Mouse (Mus musculus) bone marrow macrophage, adult 2 months (primary cell): ENCODE measurements around the gene Apod. TPM values are rescaled to one million over a fixed set of nuclear protein-coding genes. Genes with fewer than 3 reads are reported as not detected.
"Not testable (repeated sequence)": the region's sequence is repeated elsewhere in the genome, so short reads cannot be mapped to it uniquely, and the experiment has no call there.

Experiments
- H3K27ac ChIP-seq: 2 replicates; pipeline ENCODE4 v1.5.1; 2012; ENCODE audit warnings: low read depth, low read length; ENCODE audit not compliant: insufficient read depth
- H3K4me1 ChIP-seq: 2 replicates; pipeline ENCODE4 v1.6.1; 2012; ENCODE audit warnings: low read length; ENCODE audit not compliant: control insufficient read depth, insufficient read depth
- H3K4me3 ChIP-seq: 2 replicates; pipeline ENCODE4 v1.5.1; 2012; ENCODE audit warnings: mild to moderate bottlenecking, low read length, moderate library complexity; ENCODE audit not compliant: insufficient read depth
- CTCF ChIP-seq: IDR thresholded peaks from 2 replicates; pipeline ENCODE4 v1.5.1; 2012; ENCODE audit warnings: low read depth, mild to moderate bottlenecking, low read length, moderate library complexity
- POLR2A ChIP-seq: IDR thresholded peaks from 2 replicates; pipeline ENCODE4 v1.6.1; 2012; ENCODE audit warnings: mild to moderate bottlenecking, low read depth, low read length, borderline replicate concordance
- polyA plus RNA-seq: library from polyadenylated mRNA; stranded (reverse); fragments of >200 nt; gene quantifications from 2 replicates; pipeline ENCODE4 v1.2.4, GENCODE M21; 2012; ENCODE audit not compliant: missing spikeins, insufficient read depth, insufficient read length

The Apod gene
- polyA plus RNA-seq, 1 experiment, result 0.60 TPM

DNA sequence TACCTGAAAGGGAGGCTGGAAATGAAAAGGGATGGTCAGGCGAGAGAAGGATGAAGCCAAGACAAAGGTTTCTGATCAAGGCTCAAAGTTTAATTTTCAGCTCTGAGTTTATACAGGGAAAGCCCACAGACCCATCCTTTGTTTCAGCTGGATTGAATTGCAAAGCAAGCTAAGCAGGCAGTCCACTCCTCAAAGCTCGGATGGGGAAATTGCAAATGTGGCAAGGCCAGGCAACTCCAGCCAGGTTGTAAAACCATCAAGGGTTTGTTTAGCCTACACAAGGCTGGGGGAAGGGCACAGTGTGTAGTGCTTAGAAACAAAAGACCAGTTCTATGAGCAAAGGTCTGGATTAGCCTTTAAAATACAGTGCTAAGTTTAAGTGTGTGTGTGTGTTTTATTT, 28.4 kb upstream of the Apod start:
- no peak overlapping the region for H3K27ac ChIP-seq
- peaks cover 2% of the 10 kb centered on the region; the same call in 1 of the 2 replicates for H3K4me1 ChIP-seq
- no peak overlapping the region for H3K4me3 ChIP-seq
- TF ChIP-seq CTCF, result no peak
- no peak for TF ChIP-seq POLR2A

DNA sequence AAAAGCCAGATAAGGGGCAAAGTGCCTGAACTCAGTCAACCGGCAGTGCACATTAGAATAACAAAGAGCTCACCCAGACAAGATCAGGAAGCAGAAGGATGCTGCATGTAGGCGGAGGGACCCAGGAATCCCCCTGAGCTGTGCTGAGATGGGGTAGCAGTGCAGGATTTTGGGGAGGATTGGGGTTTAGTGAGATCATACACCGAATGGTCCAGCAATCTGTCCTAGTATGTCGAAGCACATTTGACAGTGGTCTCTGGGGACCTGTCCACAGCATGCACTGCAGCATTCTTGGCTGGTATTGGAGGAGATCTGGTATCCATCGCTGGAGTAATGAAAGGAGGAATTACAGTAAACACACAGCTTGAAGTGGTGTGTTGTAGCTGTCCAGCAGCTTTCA, 27.9 kb upstream of the Apod start:
- Histone ChIP-seq H3K4me3 (no peak overlapping the region), H3K27ac (no peak overlapping the region), H3K4me1 (peaks cover under 1% of the 10 kb centered on the region; the same call in 1 of the 2 replicates)
- no peak for TF ChIP-seq POLR2A
- no peak for TF ChIP-seq CTCF

- H3K4me1 ChIP-seq, result no peaks in the 10 kb centered on the region
- H3K4me3 ChIP-seq, result no peak overlapping the region
- H3K27ac ChIP-seq, result no peak overlapping the region
- TF ChIP-seq CTCF, result no peak
- no peak for TF ChIP-seq POLR2A
Measured at GRCm38 (mm10) chr16:31339332-31339731, 24.7 kb upstream of the Apod start.

DNA sequence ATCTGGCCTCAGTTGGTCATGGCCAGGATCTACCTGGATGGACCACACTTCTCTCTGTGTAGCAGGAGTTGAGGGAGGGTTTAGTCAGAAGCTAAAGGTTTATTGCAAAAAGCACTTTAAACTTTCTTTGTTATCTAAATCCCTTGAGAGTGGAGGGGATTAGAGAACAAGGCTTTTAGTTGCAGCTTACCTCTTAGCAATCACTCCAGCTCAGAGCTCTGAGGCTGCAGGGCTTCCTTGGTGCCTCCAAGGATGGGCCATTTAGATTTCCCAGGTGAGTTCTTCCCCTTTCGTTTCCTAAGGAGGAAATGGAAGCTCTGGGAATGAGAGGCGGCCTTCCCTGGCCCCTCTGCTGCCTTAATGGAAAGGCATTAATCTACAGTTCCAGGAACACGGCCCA, 23.3 kb upstream of the Apod start:
- no peak overlapping the region for H3K27ac ChIP-seq
- TF ChIP-seq CTCF (no peak), POLR2A (no peak)
- H3K4me3 ChIP-seq, result no peak overlapping the region
- no peaks in the 10 kb centered on the region for H3K4me1 ChIP-seq

- Histone ChIP-seq H3K27ac (no peak overlapping the region), H3K4me1 (no peaks in the 10 kb centered on the region), H3K4me3 (no peak overlapping the region)
- TF ChIP-seq POLR2A, result no peak
- TF ChIP-seq CTCF, result no peak
Measured at GRCm38 (mm10) chr16:31334796-31335195, 20.2 kb upstream of the Apod start.

DNA sequence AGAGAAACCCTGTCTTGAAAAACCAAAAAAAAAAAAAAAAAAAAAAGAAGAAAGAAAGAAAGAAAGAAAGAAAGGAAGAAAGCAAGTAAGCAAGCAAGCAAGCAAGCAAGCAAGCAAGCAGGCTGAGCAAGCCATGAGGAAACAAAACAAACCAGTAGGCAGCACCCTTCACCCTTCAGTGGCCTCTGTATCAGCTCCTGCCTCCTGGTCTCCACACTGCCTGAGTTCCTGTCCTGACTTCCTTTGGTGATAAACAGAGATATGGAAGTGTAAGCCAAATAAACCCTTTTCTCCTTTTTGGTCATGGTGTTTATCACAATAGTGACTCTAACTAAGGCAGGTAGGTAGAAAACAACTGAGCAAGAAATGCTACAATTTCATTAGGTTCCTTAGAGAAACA, 18.0 kb upstream of the Apod start:
- no peaks in the 10 kb centered on the region for H3K4me1 ChIP-seq

DNA sequence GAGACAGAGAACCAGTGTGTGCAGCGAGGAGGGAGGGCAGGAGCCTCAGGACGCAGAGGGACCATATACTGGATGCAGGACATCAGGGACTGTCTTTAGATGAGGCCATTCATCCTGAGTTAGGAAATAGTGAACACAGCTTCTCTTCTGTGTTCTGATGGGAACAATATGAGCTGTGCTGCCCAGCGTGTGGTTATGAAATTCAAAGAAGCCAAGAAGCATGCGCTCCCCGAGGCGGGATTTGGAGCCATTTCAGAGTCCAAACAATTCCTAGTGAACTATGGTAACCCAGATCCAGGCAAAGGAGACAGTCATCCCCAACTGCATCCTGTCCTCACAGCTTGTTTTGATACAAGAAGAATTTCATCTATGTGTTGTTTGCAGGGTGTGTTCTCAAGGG, 16.4 kb upstream of the Apod start:
- not testable (repeated sequence) for H3K27ac ChIP-seq, H3K4me1 ChIP-seq, H3K4me3 ChIP-seq

More for the DNA sequence above, 18.0 kb upstream of the Apod start:
- Histone ChIP-seq H3K27ac (no peak overlapping the region), H3K4me3 (no peak overlapping the region)
- TF ChIP-seq CTCF (no peak), POLR2A (no peak)

GRCm38 (mm10) chr16:31329668-31330067, 15.1 kb upstream of the Apod start:
- TF ChIP-seq CTCF (no peak), POLR2A (no peak)
- H3K27ac ChIP-seq, result no peak overlapping the region
- no peak overlapping the region for H3K4me3 ChIP-seq
- no peaks in the 10 kb centered on the region for H3K4me1 ChIP-seq

DNA sequence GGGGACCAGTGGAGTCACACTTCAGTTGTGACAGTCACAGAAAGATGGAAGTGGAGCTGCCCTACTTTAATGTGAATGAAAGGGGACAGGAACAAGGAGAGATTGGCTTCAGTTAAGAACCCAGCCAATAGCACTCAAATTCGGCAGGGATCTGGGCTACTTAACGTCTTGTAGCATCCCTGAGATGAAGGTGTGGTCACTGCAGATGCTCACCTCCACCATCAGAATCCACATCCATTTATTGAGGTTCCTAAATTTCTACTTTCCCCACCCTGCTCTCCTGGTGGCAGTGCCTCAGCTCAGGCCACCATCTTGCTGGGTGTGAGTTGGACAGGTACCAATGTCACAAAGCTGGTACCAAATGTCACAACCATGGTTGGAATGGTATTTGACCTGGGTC, 13.3 kb upstream of the Apod start:
- H3K27ac ChIP-seq, result no peak overlapping the region
- TF ChIP-seq POLR2A, result no peak
- TF ChIP-seq CTCF, result no peak
- H3K4me1 ChIP-seq, result no peaks in the 10 kb centered on the region
- no peak overlapping the region for H3K4me3 ChIP-seq

GRCm38 (mm10) chr16:31327430-31327829, 12.8 kb upstream of the Apod start:
- TF ChIP-seq CTCF (no peak), POLR2A (no peak)
- Histone ChIP-seq H3K4me3 (no peak overlapping the region), H3K27ac (no peak overlapping the region), H3K4me1 (no peaks in the 10 kb centered on the region)

DNA sequence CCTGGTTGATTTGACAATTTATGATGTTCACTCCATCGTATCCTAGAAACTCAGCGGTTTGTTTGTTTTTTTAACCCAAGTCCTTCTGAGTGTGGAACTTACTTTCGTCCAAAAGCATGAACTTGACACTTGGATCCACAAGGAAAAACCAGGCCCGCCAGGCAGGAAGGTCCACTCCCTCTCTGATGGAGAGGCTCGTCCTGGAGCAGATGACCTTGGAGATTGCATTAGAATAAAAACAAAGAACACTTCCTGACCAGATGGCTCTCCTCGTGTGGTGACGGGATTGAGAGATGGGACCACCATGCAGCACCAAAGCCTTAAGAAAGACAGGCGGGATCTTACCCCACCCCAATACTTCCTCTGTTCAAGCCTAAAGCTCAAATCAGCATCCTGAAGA, 12.1 kb upstream of the Apod start:
- H3K4me3 ChIP-seq, result no peak overlapping the region
- TF ChIP-seq CTCF, result no peak
- no peak for TF ChIP-seq POLR2A
- no peak overlapping the region for H3K27ac ChIP-seq
- H3K4me1 ChIP-seq, result no peaks in the 10 kb centered on the region

GRCm38 (mm10) chr16:31325966-31326365, 11.4 kb upstream of the Apod start:
- TF ChIP-seq CTCF (no peak), POLR2A (no peak)
- Histone ChIP-seq H3K4me1 (no peaks in the 10 kb centered on the region), H3K27ac (no peak overlapping the region), H3K4me3 (no peak overlapping the region)
